Mouse (Mus musculus): ENCODE results near the gene Col18a1. TPM values are rescaled to one million over a fixed set of nuclear protein-coding genes. Genes with fewer than 3 reads are reported as not detected.

Col18a1 gene
- polyA plus RNA-seq, 1 experiment, result 402 TPM

DNA sequence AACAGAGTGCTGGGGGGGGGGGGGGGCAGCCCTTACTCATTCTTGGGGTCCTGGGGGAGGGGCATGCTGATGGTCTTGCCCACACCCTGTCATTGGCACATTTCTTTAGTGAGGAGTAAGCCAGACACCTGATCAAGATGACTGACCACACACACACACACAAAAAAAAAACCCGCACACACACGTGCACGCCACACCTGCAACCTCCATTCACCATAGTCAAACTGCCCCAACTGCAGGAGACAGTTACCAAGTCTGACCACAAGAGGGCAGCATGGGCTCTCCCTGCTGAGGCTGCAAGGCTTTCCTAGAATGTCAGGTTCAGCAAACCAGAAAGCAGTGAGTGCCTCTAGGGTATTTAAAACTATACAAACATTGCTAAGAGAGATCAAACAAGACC lies 83.9 kb downstream of the Col18a1 start:
- TF ChIP-seq USF1 (IDR thresholded peaks at IDR 0.05; ENCODE audit: low read depth) (no peak), POLR2AphosphoS2 (IDR thresholded peaks at IDR 0.05; ENCODE audit: insufficient read length, low read depth) (no peak), TCF12 (IDR thresholded peaks at IDR 0.05; ENCODE audit: insufficient read depth, poor library complexity, severe bottlenecking) (no peak), REST (IDR thresholded peaks at IDR 0.05; ENCODE audit: insufficient read depth, insufficient read length) (no peak), MYOG (IDR thresholded peaks at IDR 0.05; ENCODE audit: control insufficient read depth in 1 of 3, insufficient read depth in 1 of 3, insufficient read length in 2 of 3, low read depth in 2 of 3) (no peak), CEBPB (IDR thresholded peaks at IDR 0.05; ENCODE audit: insufficient read depth, poor library complexity, severe bottlenecking) (no peak), TCF3 (IDR thresholded peaks at IDR 0.05; ENCODE audit: insufficient read length, low read depth) (no peak), E2F4 (IDR thresholded peaks at IDR 0.05; ENCODE audit: insufficient read depth) (no peak), POLR2A (IDR thresholded peaks at IDR 0.05; ENCODE audit: insufficient read length, low read depth) (no peak), MYOD1 (IDR thresholded peaks at IDR 0.05; ENCODE audit: control insufficient read depth in 1 of 3, insufficient read length in 2 of 3, low read depth in 2 of 3) (no peak), MAX (IDR thresholded peaks at IDR 0.05; ENCODE audit: low read depth) (no peak), SRF (IDR thresholded peaks at IDR 0.05; ENCODE audit: control insufficient read depth, insufficient read length, low read depth) (no peak)
- H3K79me2 ChIP-seq (ENCODE audit: control insufficient read depth, insufficient read depth), result peaks cover 7% of the 10 kb centered on the region
- no peak overlapping the region for H3ac ChIP-seq (ENCODE audit: control insufficient read depth, insufficient read length)
- H3K27me3 ChIP-seq (ENCODE audit: control insufficient read depth, insufficient read depth, insufficient read length), result no peaks in the 10 kb centered on the region
- H3K36me3 ChIP-seq (ENCODE audit: control insufficient read depth, insufficient read depth), result peaks cover 30% of the 10 kb centered on the region
- no peak overlapping the region for H3K4me3 ChIP-seq
- H3K4me2 ChIP-seq (ENCODE audit: low read depth), result no peak overlapping the region

DNA sequence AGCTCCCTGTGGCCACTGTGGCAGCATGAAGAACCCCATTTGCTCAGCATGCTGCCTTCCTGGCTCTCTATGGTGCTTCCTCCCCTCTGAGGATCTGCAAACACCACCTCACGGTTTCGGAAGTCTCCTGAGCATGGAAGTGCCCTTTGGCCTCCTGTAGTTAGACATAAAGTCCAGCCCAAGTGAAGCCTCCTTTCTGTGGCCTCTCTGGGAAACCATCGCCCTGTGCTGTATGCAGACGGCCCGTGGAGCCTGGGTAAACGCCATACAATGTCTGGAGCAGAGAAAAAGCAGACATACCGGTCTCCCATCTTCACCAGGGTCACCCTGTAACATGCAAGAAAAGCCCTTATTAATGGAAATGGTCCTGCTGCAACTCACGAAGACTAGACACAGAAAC lies 87.4 kb downstream of the Col18a1 start:
- H3K27me3 ChIP-seq (ENCODE audit: control insufficient read depth, insufficient read depth, insufficient read length), result no peaks in the 10 kb centered on the region
- H3K4me2 ChIP-seq (ENCODE audit: low read depth), result no peak overlapping the region
- H3ac ChIP-seq (ENCODE audit: control insufficient read depth, insufficient read length), result no peak overlapping the region
- peaks cover 28% of the 10 kb centered on the region for H3K36me3 ChIP-seq (ENCODE audit: control insufficient read depth, insufficient read depth)
- H3K79me2 ChIP-seq (ENCODE audit: control insufficient read depth, insufficient read depth), result peaks cover 7% of the 10 kb centered on the region
- no peak for TF ChIP-seq POLR2A (IDR thresholded peaks at IDR 0.05; ENCODE audit: insufficient read length, low read depth)
- no peak for TF ChIP-seq MYOG (IDR thresholded peaks at IDR 0.05; ENCODE audit: control insufficient read depth in 1 of 3, insufficient read depth in 1 of 3, insufficient read length in 2 of 3, low read depth in 2 of 3)
- TF ChIP-seq TCF3 (IDR thresholded peaks at IDR 0.05; ENCODE audit: insufficient read length, low read depth), result no peak
- TF ChIP-seq REST (IDR thresholded peaks at IDR 0.05; ENCODE audit: insufficient read depth, insufficient read length), result no peak
- TF ChIP-seq POLR2AphosphoS2 (IDR thresholded peaks at IDR 0.05; ENCODE audit: insufficient read length, low read depth), result no peak
- no peak for TF ChIP-seq TCF12 (IDR thresholded peaks at IDR 0.05; ENCODE audit: insufficient read depth, poor library complexity, severe bottlenecking)
- no peak for TF ChIP-seq MAX (IDR thresholded peaks at IDR 0.05; ENCODE audit: low read depth)
- no peak for TF ChIP-seq CEBPB (IDR thresholded peaks at IDR 0.05; ENCODE audit: insufficient read depth, poor library complexity, severe bottlenecking)
- TF ChIP-seq USF1 (IDR thresholded peaks at IDR 0.05; ENCODE audit: low read depth), result no peak
- TF ChIP-seq SRF (IDR thresholded peaks at IDR 0.05; ENCODE audit: control insufficient read depth, insufficient read length, low read depth), result no peak
- TF ChIP-seq E2F4 (IDR thresholded peaks at IDR 0.05; ENCODE audit: insufficient read depth), result no peak
- TF ChIP-seq MYOD1 (IDR thresholded peaks at IDR 0.05; ENCODE audit: control insufficient read depth in 1 of 3, insufficient read length in 2 of 3, low read depth in 2 of 3), result no peak
- H3K4me3 ChIP-seq, result no peak overlapping the region

- Histone ChIP-seq H3K27me3 (ENCODE audit: control insufficient read depth, insufficient read depth, insufficient read length) (no peaks in the 10 kb centered on the region), H3K4me2 (ENCODE audit: low read depth) (no peak overlapping the region), H3K4me3 (no peak overlapping the region), H3ac (ENCODE audit: control insufficient read depth, insufficient read length) (no peak overlapping the region), H3K79me2 (ENCODE audit: control insufficient read depth, insufficient read depth) (peaks cover 7% of the 10 kb centered on the region), H3K36me3 (ENCODE audit: control insufficient read depth, insufficient read depth) (peaks cover 33% of the 10 kb centered on the region)
- TF ChIP-seq POLR2AphosphoS2 (IDR thresholded peaks at IDR 0.05; ENCODE audit: insufficient read length, low read depth), result no peak
- no peak for TF ChIP-seq TCF12 (IDR thresholded peaks at IDR 0.05; ENCODE audit: insufficient read depth, poor library complexity, severe bottlenecking)
- no peak for TF ChIP-seq MAX (IDR thresholded peaks at IDR 0.05; ENCODE audit: low read depth)
- TF ChIP-seq CEBPB (IDR thresholded peaks at IDR 0.05; ENCODE audit: insufficient read depth, poor library complexity, severe bottlenecking), result no peak
- TF ChIP-seq MYOD1 (IDR thresholded peaks at IDR 0.05; ENCODE audit: control insufficient read depth in 1 of 3, insufficient read length in 2 of 3, low read depth in 2 of 3), result no peak
- no peak for TF ChIP-seq SRF (IDR thresholded peaks at IDR 0.05; ENCODE audit: control insufficient read depth, insufficient read length, low read depth)
- no peak for TF ChIP-seq USF1 (IDR thresholded peaks at IDR 0.05; ENCODE audit: low read depth)
- no peak for TF ChIP-seq MYOG (IDR thresholded peaks at IDR 0.05; ENCODE audit: control insufficient read depth in 1 of 3, insufficient read depth in 1 of 3, insufficient read length in 2 of 3, low read depth in 2 of 3)
Measured at GRCm38 (mm10) chr10:77078456-77078855, 87.9 kb downstream of the Col18a1 start.

DNA sequence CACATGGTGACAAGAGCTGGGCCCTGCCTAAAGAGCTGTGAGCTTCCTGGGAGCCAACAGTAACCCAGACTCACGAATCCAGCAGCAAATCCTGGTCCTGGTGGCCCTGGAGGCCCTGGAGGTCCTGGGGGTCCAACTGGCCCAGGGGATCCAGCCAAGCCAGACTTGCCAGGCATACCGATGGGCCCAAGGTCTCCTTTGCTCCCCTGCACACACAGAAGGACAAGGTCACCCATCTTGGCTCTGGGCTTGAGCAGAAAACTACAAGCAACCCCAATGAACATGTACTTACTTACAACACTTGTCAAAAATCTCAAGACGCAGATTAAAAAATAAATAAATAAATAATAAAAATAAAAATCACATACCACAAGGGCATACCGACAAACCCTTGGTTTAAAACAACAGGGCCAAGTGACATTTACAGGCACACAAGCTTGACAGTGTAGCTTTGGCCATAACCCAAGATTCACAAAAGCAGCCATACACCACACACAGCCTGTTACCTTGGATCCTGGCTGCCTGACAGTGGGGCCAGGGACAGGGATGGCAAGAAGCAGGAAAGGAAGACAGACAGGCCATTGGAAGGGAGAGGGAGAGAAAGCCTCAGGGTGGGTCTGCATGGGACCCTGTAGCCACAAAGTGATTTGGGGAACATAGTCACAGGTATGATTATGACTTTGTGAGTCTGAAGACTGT lies 91.9 kb downstream of the Col18a1 start:
- no peak overlapping the region for H3K4me3 ChIP-seq
- H3K36me3 ChIP-seq (ENCODE audit: control insufficient read depth, insufficient read depth), result peaks cover 60% of the 10 kb centered on the region
- no peaks in the 10 kb centered on the region for H3K79me2 ChIP-seq (ENCODE audit: control insufficient read depth, insufficient read depth)
- no peak overlapping the region for H3ac ChIP-seq (ENCODE audit: control insufficient read depth, insufficient read length)
- TF ChIP-seq MYOG (IDR thresholded peaks at IDR 0.05; ENCODE audit: control insufficient read depth in 1 of 3, insufficient read depth in 1 of 3, insufficient read length in 2 of 3, low read depth in 2 of 3) (no peak), POLR2A (IDR thresholded peaks at IDR 0.05; ENCODE audit: insufficient read length, low read depth) (no peak), E2F4 (IDR thresholded peaks at IDR 0.05; ENCODE audit: insufficient read depth) (no peak), TCF3 (IDR thresholded peaks at IDR 0.05; ENCODE audit: insufficient read length, low read depth) (no peak)
- H3K4me2 ChIP-seq (ENCODE audit: low read depth), result no peak overlapping the region
- H3K27me3 ChIP-seq (ENCODE audit: control insufficient read depth, insufficient read depth, insufficient read length), result no peaks in the 10 kb centered on the region

DNA sequence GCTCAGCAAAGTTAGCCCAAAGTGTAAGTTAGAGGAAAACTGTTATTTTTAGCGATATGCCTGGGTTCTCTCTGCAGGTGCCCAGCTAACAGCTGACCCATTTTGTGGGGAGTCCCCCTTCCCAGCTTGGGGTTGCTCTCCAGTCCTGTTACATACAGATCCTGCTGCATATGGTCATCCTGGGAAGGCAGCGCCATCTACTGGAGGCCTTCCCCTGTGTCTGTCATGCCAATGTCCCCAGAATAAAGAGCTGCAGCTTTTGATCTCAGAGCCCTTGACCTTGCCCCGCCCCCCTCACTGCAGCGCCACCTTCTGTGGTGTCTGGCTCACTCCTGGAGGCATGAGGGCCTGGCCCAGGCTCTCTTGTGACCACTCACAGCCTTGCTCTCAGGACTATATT lies 96.3 kb downstream of the Col18a1 start:
- Histone ChIP-seq H3K27me3 (ENCODE audit: control insufficient read depth, insufficient read depth, insufficient read length) (no peaks in the 10 kb centered on the region), H3K4me2 (ENCODE audit: low read depth) (no peak overlapping the region), H3K4me3 (no peak overlapping the region), H3ac (ENCODE audit: control insufficient read depth, insufficient read length) (no peak overlapping the region), H3K79me2 (ENCODE audit: control insufficient read depth, insufficient read depth) (no peaks in the 10 kb centered on the region), H3K36me3 (ENCODE audit: control insufficient read depth, insufficient read depth) (peaks cover 67% of the 10 kb centered on the region)
- TF ChIP-seq SRF (IDR thresholded peaks at IDR 0.05; ENCODE audit: control insufficient read depth, insufficient read length, low read depth) (peak; percentile 59), MAX (IDR thresholded peaks at IDR 0.05; ENCODE audit: low read depth) (no peak)

All from myocyte (in vitro differentiated cells).